Mouse (Mus musculus) left cerebral cortex, postnatal 4 days (tissue): ENCODE data around the gene Ankfn1. TPM values are rescaled to one million over a fixed set of nuclear protein-coding genes. Genes with fewer than 3 reads are reported as not detected.

Source experiments
- DNase-seq: peaks from one replicate; pipeline ENCODE4 v3.0.0-alpha.2; 2022
- intact Hi-C: fragments of 180-260 bp; cut with DNase I; formaldehyde crosslinking; loops from one replicate; pipeline ENCODE4 v1.15.1; 2025
- total RNA-seq, 2 experiments: library from RNA; stranded (reverse); gene quantifications; 2 replicates each; pipeline ENCODE4 v1.2.3; 2021

Ankfn1 gene
- total RNA-seq, 2 experiments from 2014 or later = 6.7 to 11.2 TPM

DNA sequence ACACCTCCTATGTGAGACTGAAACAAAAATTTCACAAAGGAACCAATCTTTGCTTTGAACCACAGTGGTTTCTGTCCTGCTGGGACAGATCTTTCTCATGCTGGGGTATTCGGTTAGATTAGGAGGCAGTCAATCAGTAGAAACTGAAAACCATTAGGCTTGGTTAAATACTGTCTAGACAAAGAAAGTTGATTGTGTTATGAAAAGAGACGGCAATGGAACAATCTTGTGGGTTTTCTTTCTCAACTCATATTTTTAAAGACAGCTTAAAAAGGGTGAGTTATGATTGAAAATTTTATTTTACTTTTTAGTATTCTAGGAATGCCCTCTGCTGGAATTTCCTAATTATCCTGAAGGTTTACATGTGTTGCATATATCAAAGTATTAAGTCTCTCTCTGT is 191.1 kb downstream of the Ankfn1 start:
- no peak for DNase-seq
- intact Hi-C loops = loop anchor here (10.0 kb wide), 1 partner anchor 482 kb away; no protein-coding TSS in a partner anchor

DNA sequence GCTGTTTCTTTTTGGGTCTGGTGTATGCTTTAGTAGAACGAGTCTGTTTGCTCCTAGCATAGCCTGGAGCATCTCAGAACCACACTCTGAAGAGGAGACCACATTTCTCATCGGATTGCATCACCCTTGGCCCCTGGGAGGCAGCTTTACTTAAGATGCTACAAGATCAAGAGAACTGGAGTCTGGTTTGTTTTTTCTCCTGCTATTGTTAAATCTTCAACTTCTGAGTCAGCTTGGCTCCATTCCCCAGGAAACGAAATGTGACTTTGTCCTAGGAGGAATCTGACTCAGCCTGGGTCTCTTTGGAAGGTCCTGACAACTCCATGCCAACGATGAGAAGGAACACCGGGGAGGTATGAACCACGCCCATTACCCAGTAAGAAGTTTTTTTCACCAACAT is 197.6 kb downstream of the Ankfn1 start:
- DNase-seq = no peak
- intact Hi-C loops = loop anchor here (10.0 kb wide), 1 partner anchor 475 kb away; no protein-coding TSS in a partner anchor

DNA sequence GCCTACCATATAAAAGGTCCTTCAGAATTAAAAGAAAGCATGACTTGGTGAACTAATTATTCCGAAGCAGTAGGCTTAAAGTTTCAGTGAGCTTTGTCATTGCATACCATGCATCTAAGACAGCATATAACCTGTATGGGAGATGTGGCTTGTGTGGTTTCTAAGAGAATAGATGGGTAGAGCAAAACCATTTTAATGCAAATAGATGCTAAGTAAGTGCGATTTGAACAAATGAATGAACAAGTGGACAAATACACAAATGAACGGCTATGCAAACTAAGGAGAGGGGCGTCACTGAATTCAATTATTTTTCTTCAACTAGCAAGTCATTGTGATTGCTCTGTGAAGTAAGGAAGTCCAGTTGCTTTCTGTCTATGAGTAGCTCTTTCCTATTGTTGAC is 198.3 kb downstream of the Ankfn1 start:
- no peak for DNase-seq
- intact Hi-C loops = no loop called here

DNA sequence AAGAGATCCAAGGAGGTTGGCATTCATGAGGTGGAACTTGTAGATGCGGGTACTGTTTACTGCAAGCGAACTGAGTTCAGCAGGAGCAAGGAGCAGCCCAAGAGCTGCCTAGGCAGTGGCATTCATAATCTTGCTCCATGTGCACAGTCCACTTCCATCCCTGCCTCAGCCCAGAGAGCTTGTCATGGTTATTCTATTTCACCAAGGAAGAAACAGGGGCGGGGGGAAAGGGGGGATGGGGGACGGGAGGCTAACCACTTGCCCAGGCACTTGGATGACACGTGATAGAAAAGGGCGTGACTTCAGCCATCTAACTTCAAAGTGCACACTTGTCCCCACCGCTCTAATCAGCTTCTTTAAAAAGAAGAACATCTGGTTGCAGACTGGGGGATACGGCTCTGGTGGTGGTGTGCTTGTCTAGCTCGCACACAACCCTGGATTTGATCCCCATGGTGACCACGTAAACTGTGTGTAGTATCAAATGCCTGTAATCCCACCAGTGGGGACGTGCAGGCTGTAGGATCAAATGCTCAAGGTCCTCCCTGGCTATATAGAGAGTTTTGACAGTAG is 203.1 kb downstream of the Ankfn1 start:
- intact Hi-C loops = no loop called here
- DNase-seq = no peak

DNA sequence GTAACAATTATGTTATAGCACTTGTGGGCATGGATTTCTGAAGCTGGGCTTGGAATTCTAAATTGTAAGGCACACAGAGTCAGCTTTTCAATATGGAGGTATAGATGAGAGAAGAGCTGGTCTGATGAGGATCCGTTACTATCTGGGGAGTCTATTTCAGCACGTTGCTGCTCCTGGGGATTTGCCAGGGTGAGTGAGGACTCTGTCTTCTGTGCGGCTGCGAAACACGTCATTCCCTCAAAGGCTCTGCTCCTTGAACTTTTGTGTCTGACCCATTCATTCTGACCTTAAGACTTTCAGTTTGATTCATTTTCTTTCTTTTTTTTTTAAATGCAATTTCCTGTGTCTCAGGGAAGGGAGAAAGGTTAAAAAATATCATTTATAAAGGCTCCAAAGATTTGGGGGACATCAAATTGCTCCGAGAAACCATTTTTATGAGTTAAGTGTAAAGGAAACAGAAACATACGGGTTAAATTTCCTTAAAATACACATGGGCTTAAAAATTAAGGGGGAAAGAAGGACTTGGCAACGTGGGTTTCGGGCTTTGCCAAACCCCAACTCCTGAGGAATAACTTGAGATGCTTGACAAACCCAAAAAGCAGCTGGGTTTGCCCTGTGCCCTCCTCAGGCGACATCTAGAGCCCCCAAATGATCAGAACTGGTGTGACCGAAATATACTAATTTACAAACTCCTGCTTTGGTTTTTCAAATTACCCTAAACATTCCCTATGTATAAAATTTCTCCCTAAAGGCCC is 207.9 kb downstream of the Ankfn1 start:
- intact Hi-C loops = no loop called here
- DNase-seq = no peak

DNA sequence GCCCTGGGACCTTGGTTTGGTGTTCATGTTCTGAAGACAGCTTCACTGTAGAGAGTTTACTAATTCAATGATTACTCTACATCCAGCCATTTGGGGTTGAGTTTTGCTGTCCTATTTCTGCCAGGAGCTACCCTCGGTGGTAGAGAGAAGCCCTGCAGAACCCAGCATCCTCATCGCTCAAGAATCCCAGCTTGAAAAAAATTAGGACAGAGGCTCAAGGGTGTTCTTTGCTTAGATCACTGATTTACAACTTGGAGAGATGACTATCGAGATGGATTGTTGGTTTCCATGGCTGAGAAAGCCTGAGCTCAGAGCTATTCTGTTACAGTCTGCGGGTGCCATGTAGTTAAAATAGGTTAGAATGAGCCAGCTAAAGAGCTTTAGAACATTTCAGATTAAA is 209.2 kb downstream of the Ankfn1 start:
- intact Hi-C loops = no loop called here
- DNase-seq = no peak

DNA sequence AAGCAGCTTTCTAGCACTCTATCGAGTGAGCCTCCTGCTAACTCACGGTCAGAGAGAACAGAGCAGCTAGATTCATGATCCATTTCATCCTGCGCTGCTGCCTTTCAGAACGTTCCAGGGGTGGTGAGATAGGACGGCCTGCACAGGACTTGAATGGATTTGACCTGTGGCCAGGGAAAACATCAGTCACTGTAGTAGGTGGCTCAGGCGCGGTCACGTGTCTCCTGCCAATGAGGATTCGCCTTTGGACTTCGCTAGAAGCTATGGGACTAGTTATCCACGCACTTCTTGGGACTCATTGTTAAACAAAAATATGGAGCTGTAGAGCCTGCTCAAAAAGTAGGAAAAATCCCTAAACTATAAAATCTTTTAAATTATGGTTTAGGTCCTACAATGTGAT is 226.0 kb downstream of the Ankfn1 start:
- intact Hi-C loops = no loop called here
- DNase-seq = no peak

DNA sequence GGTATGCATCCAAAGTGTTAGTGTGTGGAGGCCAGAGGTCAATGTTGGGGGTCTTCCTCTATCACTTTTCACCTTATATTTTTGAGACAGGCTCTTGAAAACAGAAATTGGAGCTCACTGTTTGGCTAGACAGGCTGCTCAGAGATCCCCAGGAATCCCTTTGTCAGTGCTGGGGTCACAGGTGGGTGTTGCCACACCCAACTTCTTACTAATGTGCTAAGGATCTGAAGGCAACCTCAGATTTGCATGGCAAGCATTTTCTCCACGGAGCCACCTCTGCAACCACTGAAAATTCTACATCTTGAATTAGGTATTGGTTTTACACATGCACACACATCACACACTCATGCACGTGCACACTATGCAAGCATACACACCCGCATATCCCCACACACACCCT is 226.5 kb downstream of the Ankfn1 start:
- intact Hi-C loops = no loop called here
- no peak for DNase-seq

DNA sequence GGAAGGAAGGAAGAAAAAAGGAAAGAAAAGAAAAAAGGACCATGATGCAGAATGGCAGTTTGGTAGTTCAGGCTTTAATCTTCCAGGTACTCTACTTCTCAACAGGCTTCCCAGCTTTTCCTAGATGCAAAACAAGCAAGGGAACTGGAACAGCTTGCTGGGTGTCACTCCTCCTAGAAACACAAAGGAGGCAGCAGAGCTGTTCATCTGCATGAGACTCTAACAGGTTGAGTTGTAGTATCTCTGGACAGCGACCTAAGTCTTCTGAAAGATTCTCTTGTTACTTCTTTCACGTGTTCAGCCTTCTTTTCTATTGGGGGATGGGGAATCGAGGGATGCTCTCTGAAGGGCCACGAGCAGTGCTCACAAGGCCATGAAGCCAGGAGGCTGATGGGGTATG is 228.7 kb downstream of the Ankfn1 start:
- DNase-seq = no peak
- intact Hi-C loops = no loop called here

DNA sequence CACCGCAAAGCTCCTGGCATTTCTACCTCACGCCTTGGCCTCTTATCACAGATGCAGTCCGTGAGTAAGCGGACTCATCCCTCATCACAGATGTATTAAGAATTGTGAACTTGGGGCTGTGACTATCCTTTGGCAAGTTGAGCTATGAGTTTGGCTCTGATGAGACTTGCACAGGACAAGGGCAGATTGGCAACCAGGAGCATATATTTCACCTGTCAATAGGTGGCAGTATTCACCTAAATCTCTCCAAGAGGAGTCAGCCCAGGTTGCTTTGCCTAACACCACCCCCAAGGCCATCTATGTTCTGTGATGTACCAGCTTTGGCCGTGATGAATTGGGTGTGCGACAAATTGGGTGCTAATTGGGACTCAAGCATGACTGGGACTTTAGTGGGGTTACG is 231.3 kb downstream of the Ankfn1 start:
- intact Hi-C loops = no loop called here
- peak; percentile 23 for DNase-seq

DNA sequence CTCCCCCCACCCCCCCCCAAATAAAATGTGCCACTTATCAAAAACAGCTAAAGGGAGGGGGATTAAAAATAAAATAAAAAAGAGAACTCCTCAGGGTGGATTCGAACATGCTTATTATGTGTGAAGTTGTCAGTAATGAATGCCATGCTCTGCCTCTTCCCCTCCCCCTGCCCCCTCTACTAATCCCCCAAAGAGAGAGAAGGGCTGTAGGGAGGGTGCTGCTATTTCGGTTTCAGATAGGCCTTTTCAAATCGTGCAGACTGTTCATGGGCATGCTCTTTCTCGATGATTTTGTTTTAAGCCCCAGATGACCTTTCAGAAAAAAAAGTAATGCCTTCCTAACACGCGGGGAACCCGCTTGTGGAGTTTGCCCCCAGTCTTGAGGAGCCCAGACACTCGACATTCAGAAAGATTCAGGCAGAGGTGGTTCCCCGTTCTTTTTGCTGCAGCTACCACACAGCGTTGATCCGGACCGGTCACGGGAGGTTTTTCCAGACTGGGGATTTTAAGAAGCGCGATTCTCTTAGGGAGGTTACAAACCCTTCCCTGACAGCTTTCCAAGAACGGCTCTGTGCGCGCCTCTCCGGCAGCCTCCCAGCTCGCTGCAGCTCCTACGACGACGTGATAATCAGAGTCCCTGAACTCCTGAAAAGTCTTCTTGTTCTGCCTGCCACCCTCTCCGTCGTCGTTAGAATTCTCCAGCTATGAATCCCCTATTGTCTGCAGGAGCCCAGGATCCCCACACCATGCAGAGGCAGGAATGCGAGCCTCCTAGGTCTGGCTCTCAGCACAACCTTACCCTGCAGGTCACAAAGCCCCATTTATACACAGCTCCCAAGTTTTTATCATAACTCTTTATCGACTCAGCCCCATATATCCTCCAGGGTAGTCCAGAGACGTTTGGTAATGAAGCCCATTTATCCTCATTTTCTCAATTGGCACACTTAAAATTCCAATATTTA is 232.3 kb downstream of the Ankfn1 start:
- DNase-seq = peak; percentile 6
- intact Hi-C loops = no loop called here

DNA sequence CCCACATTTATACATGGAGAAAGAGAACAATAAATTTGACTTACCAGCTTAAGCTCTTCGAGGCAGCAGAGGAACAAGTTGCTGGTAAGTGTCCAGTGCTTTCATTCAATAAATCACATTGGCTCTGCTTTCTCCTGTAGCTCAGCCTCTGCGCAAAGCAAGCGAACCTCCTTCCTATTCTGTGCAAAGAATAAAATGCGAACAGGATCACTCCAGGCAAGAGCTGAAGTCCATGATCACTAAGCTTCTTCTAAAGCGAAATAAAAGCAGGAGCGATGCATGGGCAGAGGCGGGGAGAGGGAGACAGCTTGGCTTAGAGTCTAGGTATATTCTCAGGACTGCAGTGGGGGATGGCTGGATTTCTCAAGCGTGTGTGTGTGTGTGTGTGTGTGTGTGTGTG is 239.1 kb downstream of the Ankfn1 start:
- intact Hi-C loops = no loop called here
- DNase-seq = no peak

DNA sequence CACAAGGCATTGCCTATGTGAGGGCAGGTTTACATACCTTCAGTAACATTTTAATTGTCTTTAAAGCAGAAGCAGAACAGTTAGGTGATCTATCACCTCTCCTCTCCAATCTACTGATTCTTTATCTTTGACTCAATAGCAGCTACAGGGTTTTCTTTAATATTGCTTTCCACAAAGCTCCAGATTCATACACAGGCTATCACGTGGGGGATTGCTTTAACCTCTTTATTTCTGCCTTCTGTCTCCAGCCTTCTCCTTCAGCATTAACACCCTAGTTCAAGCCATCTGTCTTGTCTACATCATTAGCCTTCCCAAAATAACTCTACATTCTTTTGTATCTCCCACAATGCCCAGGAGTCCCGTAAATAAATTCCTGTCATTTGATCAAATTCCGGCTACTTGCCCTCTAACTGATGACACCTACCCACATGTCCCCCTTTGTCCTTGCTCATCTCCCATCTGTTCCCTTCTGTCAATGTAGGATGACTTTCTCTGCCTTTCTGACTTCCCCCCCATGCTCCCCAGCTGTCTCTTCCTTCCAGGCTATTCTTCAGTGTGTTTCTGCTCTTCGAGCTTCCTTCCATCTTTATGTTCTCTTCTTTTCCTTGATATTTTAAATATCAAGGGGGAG is 249.5 kb downstream of the Ankfn1 start:
- intact Hi-C loops = no loop called here
- no peak for DNase-seq

DNA sequence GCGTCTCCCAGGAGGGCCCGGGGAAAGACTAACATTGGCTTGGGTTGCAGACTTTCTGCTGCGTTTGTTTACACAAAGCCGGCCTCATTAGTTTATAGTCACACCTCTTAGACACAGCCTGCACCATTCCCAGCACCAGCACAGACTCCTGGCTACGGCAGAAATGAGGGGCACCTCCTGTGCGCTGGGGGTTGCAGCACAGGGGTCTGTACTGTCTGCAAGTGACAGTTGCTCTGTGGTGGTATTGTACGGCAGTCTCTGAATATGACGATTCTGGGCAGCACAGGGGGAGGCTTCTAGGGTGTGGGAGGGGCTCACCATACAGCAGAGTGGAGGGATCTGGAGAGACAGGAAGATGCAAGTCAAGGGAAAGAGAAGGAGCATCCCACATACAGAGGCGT is 262.0 kb downstream of the Ankfn1 start:
- intact Hi-C loops = no loop called here

DNA sequence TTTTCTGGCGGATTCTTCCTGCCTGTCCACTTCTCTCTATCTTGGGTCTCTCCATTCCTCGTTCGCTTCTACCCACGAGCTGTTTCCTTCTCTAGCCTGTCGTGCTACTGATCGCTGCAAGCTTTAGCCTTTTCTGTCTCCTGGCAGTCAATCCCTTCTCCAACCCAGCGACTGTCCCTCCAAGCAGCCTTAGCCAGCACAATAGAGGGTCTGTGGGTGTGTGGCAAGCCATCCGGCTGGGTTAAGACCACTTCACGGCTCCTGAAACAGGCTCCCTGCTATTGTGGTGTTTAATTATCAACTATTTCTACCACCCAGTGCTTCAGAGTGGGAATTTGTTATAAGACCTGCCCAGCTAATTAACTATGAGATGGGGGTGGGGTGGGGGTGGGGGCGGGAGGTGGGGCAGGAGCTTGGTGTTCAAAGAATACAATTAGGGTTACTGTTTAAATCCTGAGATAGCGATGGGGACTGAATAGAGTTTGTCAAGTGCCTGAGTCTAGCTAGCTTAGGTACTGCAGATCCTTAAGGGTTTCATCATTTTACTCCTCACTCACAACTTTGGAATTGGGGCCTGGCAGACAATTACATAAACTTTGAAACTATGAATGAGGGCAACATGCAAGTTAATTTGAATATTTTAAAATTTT is 268.7 kb downstream of the Ankfn1 start:
- DNase-seq = no peak
- intact Hi-C loops = no loop called here

More for the DNA sequence above, 262.0 kb downstream of the Ankfn1 start:
- no peak for DNase-seq

DNA sequence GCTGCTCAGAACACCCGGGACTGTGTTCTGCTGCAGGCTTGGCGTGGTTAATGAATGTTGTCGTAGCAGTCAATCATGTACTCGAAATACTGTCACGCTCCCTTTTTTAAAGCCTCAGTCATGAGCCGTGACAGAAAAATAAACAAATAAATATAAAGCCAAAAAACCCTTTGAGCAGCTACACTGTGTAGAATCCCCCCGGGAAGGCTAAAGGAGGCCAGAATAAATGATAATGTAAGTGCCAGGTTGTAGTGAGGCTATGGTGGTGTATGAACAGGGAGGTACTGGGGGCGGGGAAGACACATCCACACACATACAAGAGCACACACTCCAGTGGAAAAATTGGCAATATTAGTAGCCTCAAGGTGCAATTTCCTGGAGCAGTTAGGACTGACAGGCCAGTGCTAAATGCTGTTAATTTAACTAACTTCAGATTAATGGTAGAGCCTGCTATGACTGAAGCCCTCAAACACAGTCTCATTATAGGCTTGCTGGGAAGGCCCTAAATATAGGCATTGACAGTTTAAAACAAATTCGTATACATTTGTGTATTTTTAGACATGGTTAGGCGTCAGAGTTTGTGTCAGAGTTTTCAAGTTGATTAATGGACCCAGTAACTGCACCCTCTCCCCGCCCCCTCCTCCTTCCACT is 270.7 kb downstream of the Ankfn1 start:
- intact Hi-C loops = no loop called here
- DNase-seq = no peak

DNA sequence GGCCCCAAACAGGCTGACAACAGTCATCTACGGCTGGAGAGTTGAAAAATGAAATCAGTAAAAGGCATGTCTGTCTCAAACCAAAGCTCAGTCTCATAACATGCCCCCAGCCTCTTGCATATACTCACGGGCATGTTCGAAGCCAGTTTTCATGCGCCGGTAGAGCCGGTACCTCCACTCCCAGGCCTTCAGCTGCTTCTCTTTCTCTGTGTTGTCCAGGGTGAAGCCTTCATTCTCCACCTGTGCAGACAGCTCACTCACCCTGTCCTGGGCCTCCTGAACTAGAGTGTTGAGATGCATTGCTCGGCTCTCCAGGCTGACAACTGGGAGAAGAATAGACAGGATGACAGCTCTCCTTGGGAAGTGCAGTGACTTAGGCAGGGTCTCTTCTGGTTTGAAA is 272.4 kb downstream of the Ankfn1 start:
- intact Hi-C loops = no loop called here
- no peak for DNase-seq

DNA sequence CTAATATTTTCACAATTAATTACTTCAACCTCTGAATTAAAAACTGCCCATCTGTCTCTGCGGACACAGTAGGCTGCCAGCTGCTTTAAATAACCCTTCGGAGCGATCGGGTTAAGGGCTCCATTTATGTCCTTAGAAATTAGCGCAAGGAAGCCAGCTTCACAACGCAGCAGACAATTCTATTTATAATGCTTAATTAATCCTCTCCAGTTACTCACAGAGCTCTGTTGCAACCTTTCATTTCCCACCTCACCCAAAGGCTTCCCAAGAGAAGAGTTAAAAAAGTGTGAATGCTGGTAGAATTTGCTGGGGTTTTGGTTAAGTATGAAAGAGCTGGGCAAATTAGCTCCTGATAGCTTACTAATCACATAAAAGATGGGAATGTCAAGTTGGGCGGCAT is 275.7 kb downstream of the Ankfn1 start:
- DNase-seq = no peak
- intact Hi-C loops = no loop called here

DNA sequence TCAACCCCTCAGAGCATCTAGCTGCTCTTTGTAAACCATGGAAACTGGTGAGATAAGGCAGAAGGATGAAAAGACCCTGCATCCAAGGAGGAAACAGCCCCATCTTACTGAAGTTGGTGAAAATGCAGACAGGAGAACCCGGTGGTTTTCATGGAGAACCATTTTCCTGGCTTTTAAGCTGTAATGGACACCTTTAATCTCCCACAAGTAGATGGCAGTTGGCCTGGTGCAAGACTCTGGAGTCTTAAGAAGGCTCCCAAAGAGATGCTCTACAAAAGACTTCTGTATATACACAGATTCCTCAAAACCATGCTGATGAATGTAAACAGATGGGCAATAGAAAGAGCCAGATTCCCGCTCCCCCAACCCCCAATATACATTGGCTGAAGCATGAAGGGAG is 276.5 kb downstream of the Ankfn1 start:
- intact Hi-C loops = no loop called here
- no peak for DNase-seq

DNA sequence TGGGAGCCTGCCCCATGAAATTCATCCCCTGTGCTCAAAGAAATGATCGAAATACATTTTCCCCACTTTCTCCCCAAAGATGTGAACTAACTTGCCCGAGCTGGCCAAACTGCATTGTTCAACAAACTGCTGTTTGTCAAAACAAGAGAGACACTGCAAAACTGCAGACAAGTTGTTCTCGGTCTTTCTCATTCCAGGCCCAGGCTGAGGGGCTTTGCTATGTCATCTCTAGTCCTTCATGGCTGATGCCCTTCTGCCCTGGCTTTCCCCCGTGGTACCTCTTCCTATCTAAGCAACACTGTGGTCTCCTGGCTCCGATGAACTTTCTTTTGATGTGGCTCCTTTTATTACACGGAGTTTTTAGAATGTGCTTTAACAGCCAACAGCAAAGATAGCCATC is 296.4 kb downstream of the Ankfn1 start:
- intact Hi-C loops = no loop called here
- DNase-seq = no peak
